Mouse (Mus musculus): ENCODE results near the gene Usp10.

Usp10 gene

GRCm38 (mm10) chr8:119914161-119914560 is 4.0 kb downstream of the Usp10 start:
- DNase-seq (ENCODE audit: extremely low read depth, insufficient read length, low spot score) = no peak

DNA sequence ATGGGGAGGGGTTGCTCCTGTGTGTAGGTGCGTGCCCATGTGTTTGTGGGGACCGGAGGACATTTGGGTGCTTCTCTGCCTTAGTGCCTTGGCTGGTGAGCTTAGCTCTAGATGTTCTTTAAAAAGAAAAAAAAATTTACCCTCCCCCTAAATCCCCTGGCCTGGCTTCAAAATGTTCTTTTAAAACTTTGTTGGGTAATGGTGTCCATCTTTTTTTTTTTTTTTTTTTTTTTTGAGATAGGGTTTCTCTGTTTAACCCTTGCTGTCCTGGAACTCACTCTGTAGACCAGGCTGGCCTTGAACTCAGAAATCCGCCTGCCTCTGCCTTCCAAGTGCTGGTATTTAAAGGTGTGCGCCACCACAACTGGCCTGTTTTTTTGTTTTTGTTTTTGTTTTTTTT is 5.1 kb downstream of the Usp10 start:
- DNase-seq (ENCODE audit: extremely low read depth, insufficient read length, low spot score) = no peak

- peak; percentile 59 for DNase-seq (ENCODE audit: extremely low read depth, insufficient read length, low spot score)
Measured at GRCm38 (mm10) chr8:119916237-119916892, 6.2 kb downstream of the Usp10 start.

DNA sequence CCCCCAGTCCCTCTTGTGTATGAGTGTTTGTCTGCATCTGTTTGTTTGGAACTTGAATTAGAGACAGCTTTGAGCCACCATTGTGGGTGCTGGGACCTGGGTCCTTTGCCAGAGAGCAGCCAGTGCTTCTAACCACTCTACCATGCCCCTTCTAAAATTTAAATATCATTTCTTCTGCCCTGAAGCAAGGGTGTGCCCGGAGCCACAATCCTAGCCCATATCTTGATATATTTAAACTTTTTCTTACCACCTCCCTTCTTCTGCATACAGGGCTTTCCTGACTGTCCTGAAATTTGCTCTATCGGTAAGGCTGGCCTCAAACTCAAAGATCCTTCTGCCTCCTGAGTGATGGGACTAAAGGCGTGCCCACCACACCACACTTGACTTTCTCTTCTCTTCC is 7.3 kb downstream of the Usp10 start:
- DNase-seq (ENCODE audit: extremely low read depth, insufficient read length, low spot score) = no peak

GRCm38 (mm10) chr8:119918155-119918567 is 8.0 kb downstream of the Usp10 start:
- no peak for DNase-seq (ENCODE audit: extremely low read depth, insufficient read length, low spot score)

DNA sequence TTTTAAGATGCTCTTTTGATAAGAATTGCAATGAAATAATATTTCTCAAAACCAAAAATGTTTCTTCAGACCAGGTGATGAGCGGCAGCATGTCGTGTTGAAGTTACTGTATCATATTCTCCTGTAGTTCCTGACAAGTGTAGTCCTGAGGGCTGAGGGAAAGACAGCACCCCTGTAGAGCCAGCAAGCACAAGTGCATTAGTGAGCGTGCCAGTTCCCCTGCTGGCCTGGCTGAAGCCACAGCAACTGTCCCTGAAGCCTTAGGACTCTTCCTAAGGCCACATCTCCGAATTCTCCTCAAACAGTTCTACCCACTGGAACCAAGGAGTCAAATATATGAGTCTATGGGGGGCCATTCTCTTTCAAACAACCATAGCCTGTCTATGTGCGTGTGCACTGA is 13.1 kb downstream of the Usp10 start:
- DNase-seq (ENCODE audit: extremely low read depth, insufficient read length, low spot score) = no peak

GRCm38 (mm10) chr8:119925428-119925827 is 15.3 kb downstream of the Usp10 start:
- DNase-seq (ENCODE audit: extremely low read depth, insufficient read length, low spot score) = no peak

- DNase-seq (ENCODE audit: extremely low read depth, insufficient read length, low spot score) = no peak
Measured at GRCm38 (mm10) chr8:119926474-119926873, 16.3 kb downstream of the Usp10 start.

- no peak for DNase-seq (ENCODE audit: extremely low read depth, insufficient read length, low spot score)
Measured at GRCm38 (mm10) chr8:119927422-119928092, 17.4 kb downstream of the Usp10 start.

DNA sequence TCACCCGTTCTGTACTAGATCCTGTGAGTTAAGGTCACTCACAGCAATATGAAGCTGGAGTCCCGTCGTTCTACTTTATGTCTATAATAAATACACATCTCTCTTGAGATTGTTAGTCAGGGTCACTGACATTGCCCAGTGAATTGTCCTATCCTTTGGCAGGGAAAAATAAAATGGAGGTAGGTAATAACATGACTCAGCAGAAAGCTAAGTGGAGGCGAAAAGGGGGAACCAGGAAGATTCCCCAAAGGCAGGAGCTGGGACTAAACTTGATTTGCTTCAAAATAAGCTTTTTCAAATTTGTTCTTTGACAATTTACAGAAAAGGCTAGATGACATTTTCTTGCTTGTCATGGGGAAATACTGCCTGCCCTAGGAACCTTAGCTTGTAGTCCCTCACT is 21.2 kb downstream of the Usp10 start:
- no peak for DNase-seq (ENCODE audit: extremely low read depth, insufficient read length, low spot score)

- DNase-seq (ENCODE audit: extremely low read depth, insufficient read length, low spot score) = no peak
Measured at GRCm38 (mm10) chr8:119933681-119934080, 23.5 kb downstream of the Usp10 start.

DNA sequence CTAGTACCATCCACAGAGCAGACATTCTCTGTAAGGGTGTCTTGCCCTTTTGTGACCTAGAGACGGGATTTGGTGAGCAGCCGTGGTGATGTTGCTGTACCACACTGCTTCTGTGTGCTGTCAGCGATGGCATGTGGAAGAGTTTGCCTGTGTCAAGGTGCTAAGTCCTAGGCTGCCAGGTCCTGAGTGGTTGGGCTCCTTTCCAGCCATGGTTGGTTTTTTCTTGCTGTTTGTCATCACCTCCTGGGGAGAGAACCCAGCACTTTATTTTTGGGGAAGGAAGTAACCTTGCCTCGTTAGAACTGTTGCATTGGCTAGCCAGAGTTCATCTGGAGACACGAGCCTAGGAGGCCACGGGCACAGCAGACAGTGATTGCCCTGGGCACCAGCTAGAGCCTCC is 25.4 kb downstream of the Usp10 start:
- DNase-seq (ENCODE audit: extremely low read depth, insufficient read length, low spot score) = no peak

DNA sequence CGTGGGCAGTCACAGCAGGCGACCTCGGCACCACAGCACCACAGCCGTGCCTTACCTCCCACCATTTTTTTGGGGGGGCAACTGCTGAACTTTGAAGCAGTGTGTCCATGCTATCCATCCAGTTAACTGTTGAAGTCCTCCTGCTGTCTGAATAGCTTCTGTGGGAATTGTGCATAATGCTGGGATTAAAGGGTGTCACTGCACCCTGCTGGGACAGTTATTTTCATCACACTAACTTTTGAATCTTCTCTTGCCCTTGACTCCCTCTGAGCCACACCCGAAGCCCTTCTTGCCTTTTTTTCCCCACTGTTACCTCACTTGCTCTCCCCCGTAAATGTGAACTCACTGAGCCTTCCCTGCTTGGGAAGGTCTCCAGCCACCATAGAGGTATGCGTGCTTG is 28.3 kb downstream of the Usp10 start:
- DNase-seq (ENCODE audit: extremely low read depth, insufficient read length, low spot score) = no peak

GRCm38 (mm10) chr8:119939336-119939735 is 29.2 kb downstream of the Usp10 start:
- no peak for DNase-seq (ENCODE audit: extremely low read depth, insufficient read length, low spot score)

- DNase-seq (ENCODE audit: extremely low read depth, insufficient read length, low spot score) = no peak
Measured at GRCm38 (mm10) chr8:119941471-119941870, 31.3 kb downstream of the Usp10 start.

DNA sequence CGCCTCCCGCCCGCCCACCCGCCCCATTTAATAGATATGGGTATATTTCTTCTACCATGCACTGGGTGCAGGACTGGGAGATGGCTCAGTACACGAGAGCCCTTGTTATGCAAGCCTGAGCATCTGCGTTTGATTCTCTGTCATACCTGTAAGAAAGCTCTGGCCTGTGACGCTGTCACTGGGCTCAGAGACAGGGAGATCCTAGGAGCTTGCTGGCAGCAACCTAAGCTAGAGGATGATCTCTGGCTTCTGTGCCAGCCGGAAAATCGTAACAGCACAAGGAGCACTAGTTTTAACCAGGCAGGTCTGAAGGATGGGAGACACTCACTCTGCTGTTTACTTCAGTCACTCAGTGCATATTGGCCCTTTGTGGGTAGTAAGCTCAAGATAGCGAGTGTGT is 33.5 kb downstream of the Usp10 start:
- DNase-seq (ENCODE audit: extremely low read depth, insufficient read length, low spot score) = no peak

- no peak for DNase-seq (ENCODE audit: extremely low read depth, insufficient read length, low spot score)
Measured at GRCm38 (mm10) chr8:119944096-119944811, 34.1 kb downstream of the Usp10 start.

GRCm38 (mm10) chr8:119946326-119946865 is 36.2 kb downstream of the Usp10 start:
- no peak for DNase-seq (ENCODE audit: extremely low read depth, insufficient read length, low spot score)

DNA sequence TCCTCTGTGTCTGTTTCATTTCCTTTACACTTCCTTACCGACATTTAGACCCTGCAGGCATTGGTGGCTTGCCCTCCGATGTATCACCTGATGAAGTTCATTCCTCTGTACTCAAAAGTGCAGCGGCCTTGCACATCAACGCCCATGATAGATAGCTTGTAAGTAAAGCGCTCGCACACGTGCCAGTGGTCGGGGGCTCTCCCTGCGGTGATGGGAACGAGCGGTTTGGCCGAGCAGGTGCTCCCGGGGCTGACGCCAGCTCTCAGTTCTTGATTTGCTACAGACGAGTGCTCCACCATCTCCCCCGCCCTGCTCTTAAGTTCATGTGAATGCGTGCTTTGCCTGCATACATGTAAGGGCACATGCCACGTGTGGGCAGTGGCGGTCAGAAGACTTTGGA is 37.5 kb downstream of the Usp10 start:
- DNase-seq (ENCODE audit: extremely low read depth, insufficient read length, low spot score) = no peak

GRCm38 (mm10) chr8:119948340-119948739 is 38.2 kb downstream of the Usp10 start:
- no peak for DNase-seq (ENCODE audit: extremely low read depth, insufficient read length, low spot score)

DNA sequence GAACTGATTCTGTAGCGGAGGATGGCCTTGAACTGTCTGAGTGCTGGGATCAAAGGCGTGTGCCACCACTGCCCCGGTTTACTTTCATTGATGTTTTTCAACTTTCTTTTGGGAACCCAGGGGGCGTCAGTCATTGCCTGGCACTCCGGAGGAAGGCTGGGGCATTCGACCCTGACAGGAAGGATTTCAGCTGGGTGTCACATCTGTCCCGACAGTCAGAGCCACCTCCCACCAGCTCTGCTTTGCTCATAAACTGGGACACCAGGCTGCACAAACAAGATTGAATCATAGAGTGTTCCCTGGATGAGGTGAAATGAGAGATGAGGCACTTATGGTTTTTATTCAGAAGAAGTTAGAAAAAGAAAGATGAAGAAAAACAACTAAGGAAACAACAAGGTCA is 42.1 kb downstream of the Usp10 start:
- DNase-seq (ENCODE audit: extremely low read depth, insufficient read length, low spot score) = no peak

DNA sequence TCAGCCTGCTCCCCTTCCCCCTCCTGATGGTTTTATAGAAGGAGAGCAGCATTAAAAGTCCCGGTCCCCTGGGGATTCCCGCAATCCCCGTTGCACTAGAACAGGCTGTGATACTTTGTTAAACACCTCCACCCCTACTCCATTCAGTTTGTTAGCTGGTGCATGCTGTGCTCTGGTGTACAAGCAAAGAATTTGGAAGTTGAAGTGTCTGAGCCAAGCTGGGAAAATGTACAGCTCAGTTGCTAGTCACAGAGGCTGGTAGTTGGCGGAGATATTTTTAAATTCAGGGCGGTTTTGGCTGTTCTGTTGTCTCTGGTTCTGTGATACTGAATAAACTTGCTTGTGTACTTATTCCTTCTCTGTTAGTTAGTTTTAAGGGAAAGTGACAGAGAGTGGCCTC is 42.6 kb downstream of the Usp10 start:
- DNase-seq (ENCODE audit: extremely low read depth, insufficient read length, low spot score) = no peak

Measured in 3134 (cell line).